Mouse (Mus musculus) mouse embryonic stem cell (cell line): ENCODE results near the gene Gng12.
"Not testable (repeated sequence)": the region's sequence is repeated elsewhere in the genome, so short reads cannot be mapped to it uniquely, and the experiment has no call there.

ENCODE experiments used
- in situ Hi-C, 2 experiments: fragments of 300-500 bp; cut with MboI; formaldehyde crosslinking; loops; 1 replicate in 1 of 2; 3 replicates in 1 of 2; pipeline ENCODE4 v1.14.3; 2019 to 2020; ENCODE audit warnings: low sequenced_read_pairs in 2 of 2, low pct_unique_long_range_greater_than_20kb in 1 of 2, mixed read lengths in 1 of 2; ENCODE audit not compliant: unreplicated experiment in 1 of 2

Gng12 gene

DNA sequence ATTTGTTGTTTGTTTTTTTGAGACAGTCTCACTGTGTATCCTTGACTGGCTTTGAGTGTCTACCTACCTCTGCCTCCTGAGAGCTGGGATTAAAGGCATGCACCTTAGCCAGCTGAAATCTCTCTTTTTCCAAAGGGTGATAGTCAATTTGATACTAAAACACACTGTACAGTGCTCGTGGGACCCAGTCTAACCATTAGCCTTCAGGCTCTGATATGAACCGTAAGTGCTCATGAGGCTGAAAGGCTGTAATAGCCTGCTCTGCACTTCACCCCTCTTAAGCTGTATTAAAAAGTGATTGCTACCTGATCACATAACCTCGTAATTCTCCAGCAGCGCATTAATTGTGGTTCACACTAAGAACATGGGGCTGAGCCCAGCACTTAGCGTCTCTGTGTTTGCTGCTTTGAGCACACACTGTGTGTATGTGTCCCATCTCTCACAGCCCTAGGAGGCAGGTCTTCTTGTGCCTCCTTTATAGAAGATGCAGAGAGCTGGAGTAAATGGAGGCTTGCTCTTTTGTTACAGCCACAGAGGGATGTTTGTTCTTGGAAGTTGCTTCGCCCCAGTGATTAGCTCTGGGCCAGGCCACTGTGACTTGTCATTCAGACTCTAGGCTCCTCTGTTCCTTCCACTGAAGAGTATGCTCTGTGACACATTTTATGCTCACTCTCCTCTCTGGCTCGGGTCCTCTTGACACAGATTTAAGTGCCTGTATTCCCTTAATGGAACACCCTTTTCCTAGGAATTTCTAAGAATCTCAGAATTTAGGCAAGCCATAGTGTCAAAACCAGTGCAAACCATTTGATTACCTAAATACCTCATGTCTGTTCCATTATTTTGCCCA lies 114.4 kb downstream of the Gng12 start:
- in situ Hi-C loops, result no loop called here

DNA sequence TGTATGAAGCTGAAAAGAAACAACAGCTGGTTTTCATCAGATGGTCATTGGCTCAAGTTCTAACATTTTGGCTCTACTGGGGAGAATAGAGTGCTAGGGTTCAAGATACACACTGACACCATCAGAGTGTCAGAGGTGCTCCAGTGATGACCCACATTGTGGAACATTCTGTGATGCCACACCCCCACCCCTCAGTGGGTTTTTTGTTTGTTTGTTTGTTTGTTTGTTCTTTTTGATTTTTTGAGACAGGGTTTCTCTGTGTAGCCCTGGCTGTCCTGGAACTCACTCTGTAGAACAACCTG lies 115.0 kb downstream of the Gng12 start:
- in situ Hi-C loops, result no loop called here

DNA sequence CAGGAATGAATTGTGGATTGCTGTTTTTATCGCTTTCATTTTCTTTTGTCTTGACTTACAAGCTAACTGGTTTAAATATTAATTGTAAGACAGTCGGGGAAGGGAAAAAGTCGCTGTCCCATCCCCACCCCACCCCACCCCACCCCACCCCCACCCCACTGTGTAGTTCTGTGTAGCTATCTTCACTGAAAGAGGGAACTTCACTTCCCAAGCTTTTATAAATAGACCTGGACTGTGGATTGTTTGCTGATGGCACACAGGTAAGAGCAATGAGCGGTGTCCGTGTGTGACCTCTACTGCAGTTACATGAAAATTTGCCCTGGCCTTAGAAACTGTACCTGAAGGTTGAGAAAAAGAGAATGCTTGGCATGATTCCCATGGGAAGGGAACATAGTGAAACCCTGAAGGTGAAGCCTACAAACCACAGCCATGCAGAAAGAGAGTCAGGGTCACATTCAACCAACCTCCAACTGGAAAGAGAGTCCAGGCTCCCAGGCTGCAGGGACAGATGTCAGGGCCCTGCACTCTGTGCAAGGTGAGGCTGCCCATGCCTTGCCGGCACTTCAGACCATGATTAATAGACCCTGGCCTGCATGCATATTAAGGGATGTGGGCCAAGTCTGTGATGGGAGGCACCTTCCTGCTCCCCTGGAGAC lies 117.2 kb downstream of the Gng12 start:
- in situ Hi-C loops, result no loop called here

DNA sequence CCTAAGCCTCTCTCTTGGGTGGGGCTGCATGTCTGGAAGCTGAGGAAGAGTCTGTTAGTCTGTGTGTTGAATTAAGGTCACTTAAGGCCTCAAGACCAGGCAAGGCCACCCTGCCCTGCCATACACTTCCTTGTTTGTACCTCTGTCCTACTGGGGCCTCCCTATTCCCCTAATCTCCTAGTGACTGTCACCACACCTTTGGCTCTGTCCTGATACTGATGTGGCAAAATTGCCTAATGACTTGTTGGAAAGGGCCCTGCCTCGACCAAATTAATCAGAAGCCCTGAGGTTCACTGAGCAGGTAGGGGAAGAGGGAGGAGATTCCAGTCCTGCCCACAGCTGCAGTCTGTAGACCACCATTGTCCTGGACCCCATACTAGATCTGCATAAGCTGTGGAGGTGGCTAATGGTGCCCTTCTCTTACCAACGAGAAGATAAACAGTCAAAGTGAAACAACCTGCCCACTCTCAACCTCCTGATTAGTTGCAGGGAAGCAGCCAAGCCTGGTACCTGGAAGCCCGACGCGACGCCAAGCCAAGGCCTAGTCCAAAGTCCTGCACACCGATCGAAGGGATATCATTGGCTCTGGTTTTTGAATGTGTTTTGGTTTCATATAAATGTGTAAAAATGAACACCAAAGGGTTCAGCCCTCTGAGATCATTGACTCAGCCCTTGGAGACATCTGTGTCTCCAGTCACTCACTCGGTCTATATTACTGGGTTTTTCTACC lies 117.9 kb downstream of the Gng12 start:
- in situ Hi-C loops, result no loop called here

DNA sequence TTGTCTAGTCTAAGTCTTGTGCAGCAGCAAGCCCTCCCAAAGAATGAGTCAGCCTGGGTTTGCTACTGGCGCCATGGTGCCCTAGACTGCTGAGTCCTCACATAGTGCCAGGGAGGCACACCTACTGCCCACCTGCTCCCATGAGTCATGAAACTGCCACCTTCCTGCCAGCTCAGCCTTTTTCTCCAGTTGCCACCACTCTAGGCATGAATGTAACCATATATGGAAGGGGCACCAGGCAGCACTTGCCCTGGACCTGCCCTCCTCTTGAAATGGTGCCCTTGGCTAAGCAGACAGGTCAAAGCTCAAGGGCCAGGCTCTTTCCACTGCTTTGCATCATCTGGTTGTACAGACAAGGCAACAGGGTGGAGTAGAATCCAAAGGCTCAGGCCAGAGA lies 118.5 kb downstream of the Gng12 start:
- in situ Hi-C loops, result no loop called here

DNA sequence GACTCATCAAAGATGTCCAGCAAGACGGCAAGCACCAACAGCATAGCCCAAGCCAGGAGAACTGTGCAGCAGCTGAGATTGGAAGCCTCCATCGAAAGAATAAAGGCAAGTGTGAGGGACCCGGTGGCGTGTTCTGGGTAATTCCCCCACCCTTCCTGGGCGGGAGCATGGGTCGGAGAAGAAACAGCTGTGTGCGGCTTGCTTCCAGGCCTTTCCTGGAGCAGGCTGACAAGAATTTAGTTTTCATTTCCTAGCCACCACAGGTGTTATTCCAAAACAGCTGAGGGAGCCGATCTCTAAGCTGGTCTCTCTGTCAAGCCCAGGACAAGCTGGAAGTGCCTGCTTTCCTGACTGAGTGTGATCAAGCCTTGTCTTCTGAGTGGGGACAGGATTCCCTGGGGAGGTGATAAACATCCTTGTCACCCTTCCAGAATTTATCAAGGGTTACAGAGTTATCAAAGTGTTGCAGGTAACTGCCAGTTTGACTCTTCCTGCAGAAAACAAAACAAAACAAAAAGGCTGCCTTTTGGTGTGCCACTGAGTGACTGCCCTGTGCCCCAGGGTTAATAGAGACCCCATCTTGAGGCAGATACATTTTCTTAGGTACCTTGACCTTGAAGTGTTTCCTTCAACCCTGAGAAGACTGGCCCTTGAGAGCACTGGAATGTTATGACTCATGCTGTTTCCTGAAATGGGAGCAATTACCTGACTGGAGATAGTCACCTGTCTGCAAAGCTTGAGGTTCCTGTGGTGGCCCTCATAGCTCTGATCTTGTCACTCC lies 119.7 kb downstream of the Gng12 start:
- in situ Hi-C loops, result no loop called here

DNA sequence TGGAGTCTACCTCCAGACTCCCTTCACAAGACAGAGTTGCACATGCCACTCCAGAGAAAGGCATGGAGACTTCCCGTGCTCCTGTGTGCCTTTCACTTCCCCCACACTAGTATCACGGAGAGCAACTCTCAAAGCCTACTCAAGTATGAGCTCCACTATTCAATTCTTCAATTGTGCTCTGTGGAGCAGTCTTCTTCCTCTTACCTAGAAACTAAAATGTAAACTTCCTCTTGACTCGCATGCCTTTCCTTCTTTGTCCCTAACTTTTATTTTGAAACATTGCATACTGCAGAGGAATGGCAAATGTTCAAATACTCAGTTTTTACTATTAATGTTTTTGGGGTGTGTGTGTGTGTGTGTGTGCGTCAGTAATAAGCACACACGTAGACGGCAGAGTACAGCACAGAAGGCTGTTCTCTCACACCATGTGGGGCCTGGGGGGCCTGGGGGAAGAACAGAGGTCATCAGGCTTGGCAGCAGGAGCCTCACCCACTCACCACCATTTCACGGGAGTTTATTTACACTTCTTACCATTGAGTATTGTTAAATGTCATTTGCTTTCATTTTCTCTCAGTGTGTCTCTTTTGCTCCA lies 120.4 kb downstream of the Gng12 start:
- in situ Hi-C loops, result no loop called here

DNA sequence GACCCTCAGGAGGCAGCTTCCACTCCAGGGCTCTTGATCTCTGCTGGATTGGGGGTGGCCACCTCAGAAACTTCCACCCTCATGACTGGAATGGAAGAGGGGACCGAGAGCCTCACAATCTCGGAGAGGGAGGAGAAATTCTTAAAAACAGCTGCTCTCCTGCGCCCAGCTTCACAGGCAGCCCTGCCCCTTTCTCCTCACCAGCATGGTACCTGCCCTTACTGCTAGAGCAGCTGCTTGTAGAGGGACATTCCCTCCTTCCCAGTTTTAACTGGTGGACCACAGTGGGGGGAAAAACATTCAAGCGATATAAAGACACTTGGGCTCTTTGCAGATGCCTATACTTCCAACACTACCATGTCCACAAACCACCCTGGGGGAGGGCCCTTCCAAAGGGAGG lies 122.2 kb downstream of the Gng12 start:
- in situ Hi-C loops, result no loop called here

DNA sequence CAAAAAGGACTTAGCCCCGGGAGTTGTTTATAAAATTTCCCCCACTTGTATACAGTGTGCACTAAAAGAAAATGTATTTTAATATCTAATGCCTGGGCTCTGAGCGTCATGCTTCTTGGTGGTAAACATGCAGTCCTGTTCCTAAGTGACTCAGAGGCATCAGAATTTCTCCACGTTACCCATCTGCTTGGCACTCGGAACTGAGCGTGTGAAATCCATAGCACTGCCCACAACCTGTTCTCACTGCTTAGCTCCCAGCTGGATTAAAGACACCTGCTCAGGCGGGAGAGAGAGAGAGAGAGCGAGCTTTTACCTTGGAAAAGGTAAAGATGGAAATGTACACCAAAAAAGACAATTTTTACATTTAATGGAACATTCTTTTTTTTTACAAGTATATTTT lies 122.8 kb downstream of the Gng12 start:
- in situ Hi-C loops, result not testable (repeated sequence)

DNA sequence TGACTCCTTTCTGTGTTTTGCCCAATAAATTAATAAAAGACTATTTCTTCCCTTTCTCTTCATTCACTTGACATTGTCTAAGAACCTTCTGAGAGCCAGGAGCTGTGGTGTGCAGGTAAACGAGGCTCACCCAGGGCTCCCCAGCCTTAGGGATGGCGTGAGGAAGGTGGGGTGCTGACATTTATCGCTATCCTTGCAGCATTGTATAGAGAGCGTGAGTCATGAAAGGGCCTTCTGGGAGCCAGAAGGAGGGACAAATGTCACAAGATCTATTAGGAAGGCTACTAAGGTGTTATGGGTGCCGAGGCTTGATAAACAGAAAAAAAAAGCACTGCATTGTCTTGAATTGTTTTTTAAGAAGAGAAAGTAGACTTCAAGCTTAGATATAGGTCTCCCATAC lies 125.1 kb downstream of the Gng12 start:
- in situ Hi-C loops, result no loop called here

DNA sequence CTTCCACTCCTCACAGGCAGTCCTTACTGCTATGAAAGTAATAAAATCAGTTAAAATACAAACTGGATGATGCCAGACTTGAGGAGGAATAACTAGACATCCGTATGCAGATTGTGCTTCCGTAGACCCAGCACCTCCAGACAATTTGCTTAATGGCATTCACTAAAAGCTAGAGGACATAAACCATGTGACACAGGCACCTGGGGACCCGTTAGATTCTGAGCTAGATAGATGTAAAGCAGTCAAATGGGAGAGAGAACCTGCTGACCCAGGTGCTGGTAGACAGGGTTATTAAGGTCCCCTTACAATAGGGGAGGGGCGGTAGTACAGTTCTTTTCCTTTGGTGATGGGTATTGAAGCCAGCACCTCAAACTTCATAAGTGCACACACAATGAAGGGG lies 127.5 kb downstream of the Gng12 start:
- in situ Hi-C loops, result no loop called here

DNA sequence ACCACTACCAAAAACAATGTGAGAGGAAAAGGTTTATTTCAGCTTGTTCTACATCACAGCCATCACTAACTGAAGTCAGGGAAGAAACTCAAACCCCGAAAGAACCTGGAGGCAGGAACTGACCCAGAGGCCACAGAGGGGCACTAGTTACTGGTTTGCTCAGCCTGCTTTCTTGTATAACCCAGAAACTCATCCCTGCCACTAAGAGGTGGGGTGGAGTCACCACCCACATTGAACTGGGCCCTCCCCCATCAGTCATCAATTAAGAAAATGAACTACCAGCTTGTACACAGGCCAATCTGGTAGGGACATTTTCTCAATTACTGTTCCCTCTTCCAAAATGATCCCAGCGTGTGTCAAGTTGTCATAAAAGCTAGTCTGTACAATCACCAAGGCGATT lies 130.5 kb downstream of the Gng12 start:
- in situ Hi-C loops, result no loop called here

DNA sequence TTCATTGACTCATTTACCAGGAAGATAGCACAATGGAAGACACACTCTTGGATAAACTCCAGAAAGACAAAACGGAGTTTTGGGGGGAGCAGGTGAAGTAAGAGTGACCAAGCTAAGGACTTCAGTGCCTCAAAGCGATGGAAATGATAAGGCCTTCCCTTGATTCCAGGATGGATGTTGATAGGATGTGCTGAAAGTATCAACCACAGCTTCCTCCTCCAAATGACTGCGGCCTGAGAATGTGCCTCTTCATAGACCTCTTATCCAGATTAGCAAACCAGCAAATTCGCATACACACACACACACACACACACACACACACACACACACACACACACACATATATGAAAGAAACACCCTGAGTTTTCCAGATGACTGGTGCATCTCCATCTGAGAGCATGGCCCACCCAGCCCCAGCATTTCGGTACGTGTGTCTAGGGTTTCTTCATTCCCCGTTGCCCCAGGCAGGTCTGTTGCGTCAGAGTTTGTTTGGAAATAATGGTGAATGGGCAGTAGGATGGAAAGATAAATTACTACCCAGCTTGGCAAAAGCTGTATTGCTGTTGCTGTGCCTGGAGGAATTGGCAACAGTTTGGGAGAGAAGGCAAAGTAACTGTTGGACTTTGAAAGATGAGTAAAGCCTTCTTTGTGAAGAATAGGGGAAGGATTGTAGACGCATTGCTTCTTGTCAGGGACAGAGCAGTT lies 131.4 kb downstream of the Gng12 start:
- in situ Hi-C loops, result no loop called here

DNA sequence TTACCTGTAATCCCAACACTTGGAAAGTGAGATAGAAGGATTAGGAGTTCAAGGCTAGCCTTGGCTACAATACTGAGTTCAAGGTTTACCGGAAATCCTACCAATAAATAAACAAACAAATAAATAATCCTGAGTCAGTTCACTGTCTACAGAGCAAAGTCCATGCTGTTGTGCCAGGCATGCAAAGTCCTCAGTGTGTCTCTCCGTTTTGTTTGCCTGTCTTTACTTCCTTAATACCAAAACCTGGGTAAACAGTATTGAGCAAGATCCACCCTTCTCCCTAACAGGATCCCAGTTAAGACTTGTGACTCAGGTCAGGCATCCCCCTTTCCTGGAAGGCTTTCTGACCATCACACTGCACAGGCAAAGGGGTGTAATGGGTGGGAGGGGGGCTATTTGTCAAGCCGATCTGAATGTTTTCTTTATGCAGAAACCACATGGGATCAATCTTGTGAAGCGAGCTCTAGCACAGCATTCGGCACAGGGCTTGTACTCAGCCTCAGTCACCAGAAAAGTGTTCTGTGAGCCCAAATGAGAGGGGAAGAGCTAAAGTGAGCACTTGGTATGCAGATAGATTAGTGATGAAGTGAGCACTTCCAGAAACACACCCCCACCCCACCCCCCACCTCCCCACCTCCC lies 133.2 kb downstream of the Gng12 start:
- in situ Hi-C loops, result no loop called here

DNA sequence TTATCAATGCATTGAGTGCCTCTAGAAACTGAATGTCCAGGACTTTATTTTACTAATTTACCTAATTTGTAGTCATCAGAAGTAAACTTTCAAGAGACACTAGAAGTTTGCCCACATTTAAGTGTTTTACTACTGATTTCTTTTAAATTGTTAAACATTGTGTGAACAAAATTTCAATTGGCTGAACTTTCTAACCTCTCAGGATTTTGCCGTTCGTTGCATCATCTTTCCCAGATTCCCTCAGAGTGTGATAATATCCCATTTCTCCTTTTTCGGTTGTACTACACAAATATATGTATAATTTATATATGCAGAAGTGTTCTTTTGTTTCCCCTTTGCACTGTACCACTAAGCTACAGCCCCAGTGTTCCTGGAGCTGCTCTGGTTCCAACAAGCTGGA lies 133.8 kb downstream of the Gng12 start:
- in situ Hi-C loops, result no loop called here

DNA sequence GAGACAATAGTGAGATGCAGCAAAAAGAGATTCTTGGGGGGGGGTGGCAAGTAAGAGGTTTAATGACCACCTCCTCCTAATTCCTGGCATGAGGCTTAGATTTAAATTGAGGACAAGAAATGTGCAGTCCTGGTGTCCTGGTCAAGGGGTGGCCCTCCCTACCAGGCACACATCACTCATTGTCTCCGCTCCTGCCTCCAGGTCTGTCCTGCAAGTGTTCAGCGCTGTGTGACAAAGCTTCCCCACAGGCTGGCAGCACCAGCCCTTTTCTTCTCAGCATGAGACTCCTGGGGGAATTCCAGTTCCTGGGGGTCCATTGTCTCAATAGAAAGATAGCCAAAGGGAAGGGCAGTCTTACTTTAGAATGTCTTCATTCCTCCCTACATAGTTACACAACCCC lies 134.2 kb downstream of the Gng12 start:
- in situ Hi-C loops, result no loop called here

DNA sequence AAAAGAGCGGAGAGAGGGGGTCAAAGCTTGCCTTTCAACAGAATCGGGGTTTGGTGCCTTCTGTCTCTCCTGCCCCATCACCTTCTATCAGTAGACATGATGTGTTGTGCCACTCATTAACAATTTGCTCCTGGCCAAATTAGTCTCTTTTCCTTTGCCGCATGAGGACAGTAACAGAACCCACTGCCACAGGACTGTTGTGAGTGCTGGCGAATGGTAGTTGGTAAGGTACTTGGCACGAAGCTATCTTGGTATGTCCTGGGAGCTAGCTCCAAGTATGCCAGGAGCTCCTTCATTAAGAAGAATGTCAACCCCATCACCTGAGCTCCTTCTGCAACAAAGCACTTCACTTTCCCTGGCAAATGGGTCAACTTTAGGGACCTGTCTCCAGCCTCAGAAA lies 134.6 kb downstream of the Gng12 start:
- in situ Hi-C loops, result no loop called here

DNA sequence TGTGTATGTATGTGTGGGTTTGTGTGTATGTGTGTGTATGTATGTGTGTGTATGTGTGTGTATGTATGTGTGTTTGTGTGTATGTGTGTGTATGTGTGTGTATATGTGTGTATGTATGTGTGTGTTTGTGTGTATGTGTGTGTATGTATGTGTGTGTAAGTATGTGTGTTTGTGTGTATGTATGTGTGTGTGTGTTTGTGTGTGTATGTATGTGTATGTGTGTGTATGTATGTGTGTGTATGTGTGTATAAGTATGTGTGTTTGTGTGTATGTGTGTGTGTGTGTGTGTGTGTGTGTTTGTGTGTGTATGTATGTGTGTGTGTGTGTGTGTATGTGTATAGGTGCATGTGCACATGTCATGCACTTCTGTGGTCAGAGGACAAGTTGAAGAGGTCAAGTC lies 136.4 kb downstream of the Gng12 start:
- in situ Hi-C loops, result not testable (repeated sequence)
